Comparison of ENCODE assay signal across 11 mouse cellular contexts in the genomic region with DNA sequence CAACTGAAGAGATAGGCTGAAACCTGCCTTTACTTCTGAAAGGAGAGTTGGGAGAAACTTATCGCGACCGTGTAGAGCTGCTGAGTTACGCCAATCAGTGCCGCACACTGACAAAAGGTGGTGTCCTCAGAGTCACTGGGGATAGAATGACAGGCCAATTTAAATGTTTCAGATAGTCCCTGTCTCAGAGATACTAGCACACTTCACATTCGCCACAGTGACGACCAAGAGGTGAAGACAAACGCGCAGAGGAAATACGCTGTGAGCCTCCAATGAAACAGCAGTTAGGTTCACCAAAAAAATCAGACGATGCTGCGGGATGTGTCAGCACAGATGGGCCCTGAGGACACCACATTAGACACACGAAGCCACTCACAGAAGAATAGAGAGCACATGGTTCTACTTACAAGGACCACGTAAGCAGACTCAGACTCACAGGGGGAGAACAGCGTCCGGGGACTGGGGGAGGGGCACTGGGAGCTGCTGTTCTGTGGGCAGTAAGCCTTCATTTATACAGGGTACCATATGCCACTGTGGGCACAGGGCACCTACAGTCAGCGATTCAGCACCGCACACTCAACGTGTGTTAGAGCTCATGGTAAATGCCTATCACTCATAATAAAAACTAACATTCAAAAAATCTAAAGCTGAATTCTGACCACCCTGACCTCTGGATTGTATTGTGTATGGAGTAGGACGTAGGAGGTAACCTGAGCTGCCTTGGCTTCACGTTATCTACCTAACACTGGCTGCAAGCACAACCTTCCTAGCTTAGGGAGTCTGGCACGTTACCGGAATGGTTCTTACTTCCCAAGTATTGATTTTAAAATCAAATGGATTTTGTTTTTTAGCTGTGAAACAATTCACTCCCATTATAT.
DNase-seq lines count a peak whose midpoint lies in the region; ATAC-seq and TF ChIP-seq lines count a peak whose summit lies in the region.
"Had no signal": no experiment of that assay in that cellular context is flagged by ENCODE, and none has a peak within 500 bp of the region (broad histone marks: within the 10 kb centered on the region; RNA-seq: fewer than 3 reads in every experiment).

No protein-coding gene starts in this region.

- peak overlapping the region; percentile 41; the same call in 1 of the 2 replicates for H3K27ac ChIP-seq in forebrain, embryonic 10.5 days
- H3K27ac ChIP-seq in forebrain, embryonic 11.5 days (ENCODE audit: low read depth, low read length), result no peak overlapping the region
- H3K27ac ChIP-seq in midbrain, embryonic 11.5 days (ENCODE audit: low read depth, low read length), result no peak overlapping the region
- H3K27ac ChIP-seq in midbrain, embryonic 10.5 days (replicated peaks), result no peak overlapping the region
- H3K27ac ChIP-seq in forebrain, postnatal 0 days (ENCODE audit: low read depth, low read length), result no peak overlapping the region
- H3K27ac ChIP-seq in midbrain, embryonic 15.5 days, result no peak overlapping the region
- H3K27ac ChIP-seq: liver, embryonic 15.5 days had no signal

- no peak overlapping the region for H3K9ac ChIP-seq in forebrain, embryonic 11.5 days (ENCODE audit: low read length)
- no peak overlapping the region for H3K9ac ChIP-seq in midbrain, embryonic 11.5 days (ENCODE audit: low read length)
- no peak overlapping the region for H3K9ac ChIP-seq in forebrain, postnatal 0 days
- H3K9ac ChIP-seq in midbrain, embryonic 15.5 days, result no peak overlapping the region
- H3K9ac ChIP-seq: liver, embryonic 15.5 days had no signal

- peaks cover 16% of the 10 kb centered on the region for H3K36me3 ChIP-seq in forebrain, embryonic 10.5 days (replicated peaks)
- H3K36me3 ChIP-seq in forebrain, embryonic 11.5 days (ENCODE audit: control insufficient read depth, insufficient read depth, low read length), result no peaks in the 10 kb centered on the region
- no peaks in the 10 kb centered on the region for H3K36me3 ChIP-seq in midbrain, embryonic 11.5 days (ENCODE audit: control insufficient read depth, insufficient read depth, low read length)
- 0 out of 2 replicates have a peak, but pooled peaks cover 5% of the 10 kb centered on the region for H3K36me3 ChIP-seq in midbrain, embryonic 10.5 days
- H3K36me3 ChIP-seq in forebrain, postnatal 0 days (ENCODE audit: insufficient read depth), result no peaks in the 10 kb centered on the region
- no peaks in the 10 kb centered on the region for H3K36me3 ChIP-seq in midbrain, embryonic 15.5 days (replicated peaks)
- H3K36me3 ChIP-seq: liver, embryonic 15.5 days had no signal

- DNase-seq in forebrain, embryonic 10.5 days (ENCODE audit: extremely low spot score, low spot score), result no peak
- no peak for DNase-seq in forebrain, embryonic 11.5 days (ENCODE audit: low spot score)
- peak; percentile 82 for DNase-seq in midbrain, embryonic 11.5 days (ENCODE audit: low spot score, missing footprints)
- DNase-seq in midbrain, embryonic 10.5 days (ENCODE audit: low spot score), result no peak
- no peak for DNase-seq in forebrain, postnatal 0 days
- no peak for DNase-seq in adrenal gland, postnatal 25 days
- DNase-seq: thymus, adult 2 months had no signal

- WGBS in forebrain, embryonic 10.5 days, result 70% methylated on average over 23 of the region's 23 CpGs
- 70% methylated on average over 23 of the region's 23 CpGs for WGBS in forebrain, embryonic 11.5 days
- WGBS in midbrain, embryonic 11.5 days, result 74% methylated on average over 23 of the region's 23 CpGs
- 74% methylated on average over 23 of the region's 23 CpGs for WGBS in midbrain, embryonic 10.5 days
- WGBS in forebrain, postnatal 0 days, result 65% methylated on average over 23 of the region's 23 CpGs
- WGBS in midbrain, embryonic 15.5 days, result 61% methylated on average over 23 of the region's 23 CpGs

- no peak for ATAC-seq in forebrain, embryonic 11.5 days (replicated peaks; ENCODE audit: low FRiP score)
- no peak for ATAC-seq in midbrain, embryonic 11.5 days (ENCODE audit: low FRiP score)
- ATAC-seq in forebrain, postnatal 0 days, result peak; percentile 62
- peak; percentile 54 for ATAC-seq in midbrain, embryonic 15.5 days (replicated peaks)
- no peak for ATAC-seq in erythroblast, adult 5-6 weeks (replicated peaks; ENCODE audit: low FRiP score, poor library complexity, severe bottlenecking)
- ATAC-seq: inflammation-experienced regulatory T-cells, adult 6 months had no signal

- no peak overlapping the region for H3K4me3 ChIP-seq in forebrain, embryonic 10.5 days
- no peak overlapping the region for H3K4me3 ChIP-seq in forebrain, embryonic 11.5 days (ENCODE audit: low read depth, low read length)
- H3K4me3 ChIP-seq in midbrain, embryonic 11.5 days (ENCODE audit: low read depth, low read length), result no peak overlapping the region
- no peak overlapping the region for H3K4me3 ChIP-seq in midbrain, embryonic 10.5 days
- no peak overlapping the region for H3K4me3 ChIP-seq in forebrain, postnatal 0 days (ENCODE audit: low read depth, low read length)
- H3K4me3 ChIP-seq in midbrain, embryonic 15.5 days, result no peak overlapping the region
- H3K4me3 ChIP-seq: liver, embryonic 15.5 days had no signal

- no peak for TF ChIP-seq CTCF in forebrain, postnatal 0 days (IDR thresholded peaks at IDR 0.05; ENCODE audit: low read depth)

- no peaks in the 10 kb centered on the region for H3K27me3 ChIP-seq in forebrain, embryonic 10.5 days (ENCODE audit: poor library complexity, severe bottlenecking)
- no peaks in the 10 kb centered on the region for H3K27me3 ChIP-seq in forebrain, embryonic 11.5 days (ENCODE audit: control insufficient read depth, insufficient read depth, low read length)
- H3K27me3 ChIP-seq in midbrain, embryonic 11.5 days (ENCODE audit: control insufficient read depth, insufficient read depth, low read length), result no peaks in the 10 kb centered on the region
- H3K27me3 ChIP-seq in midbrain, embryonic 10.5 days (ENCODE audit: low read depth, poor library complexity, severe bottlenecking), result no peaks in the 10 kb centered on the region
- H3K27me3 ChIP-seq in forebrain, postnatal 0 days (ENCODE audit: insufficient read depth, low read length), result no peaks in the 10 kb centered on the region
- no peaks in the 10 kb centered on the region for H3K27me3 ChIP-seq in midbrain, embryonic 15.5 days (replicated peaks)
- H3K27me3 ChIP-seq: liver, embryonic 15.5 days had no signal

- H3K9me3 ChIP-seq in forebrain, embryonic 10.5 days, result no peaks in the 10 kb centered on the region
- no peaks in the 10 kb centered on the region for H3K9me3 ChIP-seq in forebrain, embryonic 11.5 days (ENCODE audit: control insufficient read depth, low read length)
- no peaks in the 10 kb centered on the region for H3K9me3 ChIP-seq in midbrain, embryonic 11.5 days (ENCODE audit: control insufficient read depth, low read length)
- no peaks in the 10 kb centered on the region for H3K9me3 ChIP-seq in midbrain, embryonic 10.5 days (replicated peaks)
- H3K9me3 ChIP-seq in forebrain, postnatal 0 days (ENCODE audit: low read length), result no peaks in the 10 kb centered on the region
- no peaks in the 10 kb centered on the region for H3K9me3 ChIP-seq in midbrain, embryonic 15.5 days
- H3K9me3 ChIP-seq: liver, embryonic 15.5 days had no signal

- peaks cover 31% of the 10 kb centered on the region for H3K4me1 ChIP-seq in forebrain, embryonic 10.5 days
- no peaks in the 10 kb centered on the region for H3K4me1 ChIP-seq in forebrain, embryonic 11.5 days (replicated peaks; ENCODE audit: control insufficient read depth, insufficient read depth, low read length)
- H3K4me1 ChIP-seq in midbrain, embryonic 11.5 days (ENCODE audit: control insufficient read depth, insufficient read depth, low read length), result 0 out of 2 replicates have a peak, but pooled peaks cover 2% of the 10 kb centered on the region
- H3K4me1 ChIP-seq in midbrain, embryonic 10.5 days, result peaks cover 17% of the 10 kb centered on the region
- no peaks in the 10 kb centered on the region for H3K4me1 ChIP-seq in forebrain, postnatal 0 days (ENCODE audit: insufficient read depth)
- H3K4me1 ChIP-seq in midbrain, embryonic 15.5 days, result peaks cover 4% of the 10 kb centered on the region; the same call in 1 of the 2 replicates
- H3K4me1 ChIP-seq: liver, embryonic 15.5 days had no signal

- no peak overlapping the region for H3K4me2 ChIP-seq in forebrain, embryonic 11.5 days (ENCODE audit: low read depth, low read length, severe bottlenecking)
- no peak overlapping the region for H3K4me2 ChIP-seq in midbrain, embryonic 11.5 days
- H3K4me2 ChIP-seq in forebrain, postnatal 0 days (ENCODE audit: low read depth), result no peak overlapping the region
- no peak overlapping the region for H3K4me2 ChIP-seq in midbrain, embryonic 15.5 days
- H3K4me2 ChIP-seq: liver, embryonic 15.5 days had no signal

Comparison
In these comparisons a context has a peak if more than half of its experiments do, and no peak if none do; other contexts are left out.
1. ATAC-seq: peak in forebrain, postnatal 0 days (single experiment) and midbrain, embryonic 15.5 days (single experiment); none in forebrain, embryonic 11.5 days (single experiment), midbrain, embryonic 11.5 days (single experiment) and erythroblast, adult 5-6 weeks (single experiment).